Comparison of ENCODE assay signal across 10 mouse cellular contexts in genomic region chr3:87738906-87739305, GRCm38 (mm10). TPM values are rescaled to one million over a fixed set of nuclear protein-coding genes. Genes with fewer than 3 reads are reported as not detected.
"Had no signal": no experiment of that assay in that cellular context is flagged by ENCODE, and none has a peak within 500 bp of the region (broad histone marks: within the 10 kb centered on the region; RNA-seq: fewer than 3 reads in every experiment).

No protein-coding gene starts in this region.

- DNase-seq: lung, adult 2 months; lung, postnatal 14 days; lung, postnatal 36 days; right cerebral cortex, postnatal 14 days; thymus, adult 2 months; thymus, postnatal 14 days; thymus, postnatal 36 days had no signal

RNA-seq across cellular contexts. Expression of gene Lrrc71, which starts 9.5 kb away (rescaled TPM):
- total RNA-seq: megakaryocyte progenitor cell, adult 5-6 weeks had no signal

RNA-seq across cellular contexts. Expression of gene Ntrk1, which starts 56.1 kb away (rescaled TPM):
- total RNA-seq: megakaryocyte progenitor cell, adult 5-6 weeks; monocyte, adult 5-6 weeks; neutrophil, adult 5-6 weeks had no signal

RNA-seq across cellular contexts. Expression of gene Insrr, which starts 57.8 kb away (rescaled TPM):
- total RNA-seq: monocyte, adult 5-6 weeks; neutrophil, adult 5-6 weeks had no signal
